Mouse (Mus musculus) embryonic facial prominence, embryonic 10.5 days (tissue): ENCODE measurements around the gene Arhgap35. TPM values are rescaled to one million over a fixed set of nuclear protein-coding genes. Genes with fewer than 3 reads are reported as not detected.

Experiments used
- DNase-seq: peaks from one replicate; pipeline ENCODE4 v3.0.0-alpha.2; 2017; ENCODE audit warnings: low spot score
- H3K27ac ChIP-seq: fragments of 300-500 bp; sonication (generic); replicated peaks from 2 replicates; pipeline ENCODE4 v1.5.1; 2016; ENCODE audit warnings: mild to moderate bottlenecking
- H3K27me3 ChIP-seq: fragments of 300-500 bp; sonication (generic); replicated peaks from 2 replicates; pipeline ENCODE4 v1.6.1; 2016; ENCODE audit warnings: low read depth, mild to moderate bottlenecking; ENCODE audit not compliant: poor library complexity, severe bottlenecking
- H3K36me3 ChIP-seq: fragments of 300-500 bp; sonication (generic); replicated peaks from 2 replicates; pipeline ENCODE4 v1.6.1; 2016; ENCODE audit warnings: mild to moderate bottlenecking, moderate library complexity
- H3K4me1 ChIP-seq: fragments of 300-500 bp; sonication (generic); 2 replicates; pipeline ENCODE4 v1.6.1; 2016
- H3K4me3 ChIP-seq: fragments of 300-500 bp; sonication (generic); 2 replicates; pipeline ENCODE4 v1.5.1; 2016; ENCODE audit warnings: mild to moderate bottlenecking, moderate library complexity
- H3K9me3 ChIP-seq: fragments of 300-500 bp; sonication (generic); 2 replicates; pipeline ENCODE4 v1.6.1; 2016; ENCODE audit warnings: mild to moderate bottlenecking
- WGBS: fragments of 180-500 bp; shearing (Covaris S2); methylation state at CpG from one replicate; pipeline ENCODE4 v1.1.7; 2016; 5-methylcytosine and 5-hydroxymethylcytosine counted together
- polyA plus RNA-seq: library from polyadenylated mRNA; unstranded; fragments of >200 nt; fragmentation: Nextera tagmentation; extraction: Ambion mirVana; gene quantifications from 2 replicates; pipeline ENCODE4 v1.2.1, GENCODE M21; 2016

The Arhgap35 gene
- polyA plus RNA-seq, 1 experiment from 2014 or later: 32.6 TPM

GRCm38 (mm10) chr7:16554215-16554614 lies 60.6 kb downstream of the Arhgap35 start:
- no peak overlapping the region for H3K27ac ChIP-seq
- H3K4me1 ChIP-seq: peaks cover 34% of the 10 kb centered on the region
- peaks cover 62% of the 10 kb centered on the region for H3K36me3 ChIP-seq
- no peak for DNase-seq
- no peaks in the 10 kb centered on the region for H3K27me3 ChIP-seq
- WGBS: 93% methylated on average over 3 of the region's 3 CpGs
- no peaks in the 10 kb centered on the region for H3K9me3 ChIP-seq
- no peak overlapping the region for H3K4me3 ChIP-seq

- no peak overlapping the region for H3K4me3 ChIP-seq
- H3K27ac ChIP-seq: no peak overlapping the region
- peaks cover 76% of the 10 kb centered on the region for H3K36me3 ChIP-seq
- WGBS: 89% methylated on average over 1 of the region's 1 CpGs
- H3K9me3 ChIP-seq: no peaks in the 10 kb centered on the region
- peaks cover 10% of the 10 kb centered on the region for H3K4me1 ChIP-seq
- H3K27me3 ChIP-seq: no peaks in the 10 kb centered on the region
- no peak for DNase-seq
These were observed 63.2 kb downstream of the Arhgap35 start for GRCm38 (mm10) chr7:16551581-16551980.

GRCm38 (mm10) chr7:16549299-16549698 lies 65.5 kb downstream of the Arhgap35 start:
- peaks cover 83% of the 10 kb centered on the region for H3K36me3 ChIP-seq
- no peaks in the 10 kb centered on the region for H3K9me3 ChIP-seq
- WGBS: 96% methylated on average over 1 of the region's 1 CpGs
- no peak overlapping the region for H3K27ac ChIP-seq
- H3K4me1 ChIP-seq: no peaks in the 10 kb centered on the region
- H3K27me3 ChIP-seq: no peaks in the 10 kb centered on the region
- no peak overlapping the region for H3K4me3 ChIP-seq
- no peak for DNase-seq

- DNase-seq: peak; percentile 57
- 61% methylated on average over 8 of the region's 8 CpGs for WGBS
- H3K4me1 ChIP-seq: no peaks in the 10 kb centered on the region
- no peak overlapping the region for H3K27ac ChIP-seq
- no peaks in the 10 kb centered on the region for H3K9me3 ChIP-seq
- peaks cover 93% of the 10 kb centered on the region for H3K36me3 ChIP-seq
- no peak overlapping the region for H3K4me3 ChIP-seq
- no peaks in the 10 kb centered on the region for H3K27me3 ChIP-seq
These were observed 70.0 kb downstream of the Arhgap35 start for GRCm38 (mm10) chr7:16544770-16545169.

- no peak overlapping the region for H3K27ac ChIP-seq
- 91% methylated on average over 5 of the region's 5 CpGs for WGBS
- no peak overlapping the region for H3K4me3 ChIP-seq
- H3K27me3 ChIP-seq: no peaks in the 10 kb centered on the region
- peaks cover 91% of the 10 kb centered on the region for H3K36me3 ChIP-seq
- no peaks in the 10 kb centered on the region for H3K4me1 ChIP-seq
- H3K9me3 ChIP-seq: no peaks in the 10 kb centered on the region
- DNase-seq: no peak
These were observed 77.4 kb downstream of the Arhgap35 start for GRCm38 (mm10) chr7:16537220-16537903.

GRCm38 (mm10) chr7:16525995-16526394 lies 88.8 kb downstream of the Arhgap35 start:
- Histone ChIP-seq H3K4me1 (no peaks in the 10 kb centered on the region), H3K27ac (no peak overlapping the region), H3K27me3 (no peaks in the 10 kb centered on the region), H3K4me3 (no peak overlapping the region), H3K9me3 (no peaks in the 10 kb centered on the region), H3K36me3 (peaks cover 76% of the 10 kb centered on the region)
- no peak for DNase-seq
- 91% methylated on average over 2 of the region's 2 CpGs for WGBS

- H3K27me3 ChIP-seq: no peaks in the 10 kb centered on the region
- DNase-seq: no peak
- H3K36me3 ChIP-seq: peaks cover 75% of the 10 kb centered on the region
- no peak overlapping the region for H3K27ac ChIP-seq
- WGBS: 89% methylated on average over 3 of the region's 3 CpGs
- H3K4me3 ChIP-seq: no peak overlapping the region
- no peaks in the 10 kb centered on the region for H3K9me3 ChIP-seq
- no peaks in the 10 kb centered on the region for H3K4me1 ChIP-seq
These were observed 89.3 kb downstream of the Arhgap35 start for GRCm38 (mm10) chr7:16525448-16525847.

- no peaks in the 10 kb centered on the region for H3K9me3 ChIP-seq
- DNase-seq: no peak
- H3K4me1 ChIP-seq: no peaks in the 10 kb centered on the region
- peaks cover 72% of the 10 kb centered on the region for H3K36me3 ChIP-seq
- H3K4me3 ChIP-seq: no peak overlapping the region
- H3K27ac ChIP-seq: no peak overlapping the region
- WGBS: 74% methylated on average over 2 of the region's 2 CpGs
- H3K27me3 ChIP-seq: no peaks in the 10 kb centered on the region
These were observed 90.5 kb downstream of the Arhgap35 start for GRCm38 (mm10) chr7:16524308-16524707.

GRCm38 (mm10) chr7:16519310-16519709 lies 95.5 kb downstream of the Arhgap35 start:
- Histone ChIP-seq H3K4me3 (no peak overlapping the region), H3K4me1 (no peaks in the 10 kb centered on the region), H3K27ac (no peak overlapping the region), H3K9me3 (no peaks in the 10 kb centered on the region), H3K36me3 (peaks cover 70% of the 10 kb centered on the region), H3K27me3 (no peaks in the 10 kb centered on the region)
- no peak for DNase-seq
- WGBS: 94% methylated on average over 2 of the region's 2 CpGs

- Histone ChIP-seq H3K27me3 (no peaks in the 10 kb centered on the region), H3K4me3 (no peak overlapping the region), H3K4me1 (no peaks in the 10 kb centered on the region), H3K36me3 (peaks cover 78% of the 10 kb centered on the region), H3K27ac (no peak overlapping the region), H3K9me3 (no peaks in the 10 kb centered on the region)
- DNase-seq: no peak
- WGBS: 92% methylated on average over 5 of the region's 5 CpGs
These were observed 97.6 kb downstream of the Arhgap35 start for GRCm38 (mm10) chr7:16517198-16517597.

GRCm38 (mm10) chr7:16507284-16507683 lies 107.5 kb downstream of the Arhgap35 start:
- no peaks in the 10 kb centered on the region for H3K9me3 ChIP-seq
- 26% methylated on average over 3 of the region's 3 CpGs for whole genome bisulfite sequencing
- H3K4me1 ChIP-seq: no peaks in the 10 kb centered on the region
- H3K4me3 ChIP-seq: no peak overlapping the region
- H3K27ac ChIP-seq: no peak overlapping the region
- DNase-seq: peak; percentile 55
- H3K27me3 ChIP-seq: no peaks in the 10 kb centered on the region
- peaks cover 97% of the 10 kb centered on the region for H3K36me3 ChIP-seq

GRCm38 (mm10) chr7:16505226-16505593 lies 109.6 kb downstream of the Arhgap35 start:
- Histone ChIP-seq H3K27me3 (no peaks in the 10 kb centered on the region), H3K4me3 (no peak overlapping the region), H3K36me3 (peaks cover 97% of the 10 kb centered on the region), H3K27ac (no peak overlapping the region), H3K4me1 (no peaks in the 10 kb centered on the region), H3K9me3 (no peaks in the 10 kb centered on the region)
- WGBS: 88% methylated on average over 3 of the region's 3 CpGs
- no peak for DNase-seq

- Histone ChIP-seq H3K27me3 (no peaks in the 10 kb centered on the region), H3K4me3 (no peak overlapping the region), H3K27ac (no peak overlapping the region), H3K9me3 (no peaks in the 10 kb centered on the region), H3K36me3 (peaks cover 95% of the 10 kb centered on the region), H3K4me1 (no peaks in the 10 kb centered on the region)
- no peak for DNase-seq
- WGBS: 86% methylated on average over 2 of the region's 2 CpGs
These were observed 110.1 kb downstream of the Arhgap35 start for GRCm38 (mm10) chr7:16504573-16505225.
